Mouse (Mus musculus) mesoderm, embryonic 11.5 days (tissue): ENCODE results near the gene Ankrd54.
"Not testable (repeated sequence)": the region's sequence is repeated elsewhere in the genome, so short reads cannot be mapped to it uniquely, and the experiment has no call there.

Experiments used
- DNase-seq: peaks from one replicate; pipeline ENCODE4 v3.0.0-alpha.2; 2012; ENCODE audit warnings: low read depth, low spot score

Ankrd54 gene

DNA sequence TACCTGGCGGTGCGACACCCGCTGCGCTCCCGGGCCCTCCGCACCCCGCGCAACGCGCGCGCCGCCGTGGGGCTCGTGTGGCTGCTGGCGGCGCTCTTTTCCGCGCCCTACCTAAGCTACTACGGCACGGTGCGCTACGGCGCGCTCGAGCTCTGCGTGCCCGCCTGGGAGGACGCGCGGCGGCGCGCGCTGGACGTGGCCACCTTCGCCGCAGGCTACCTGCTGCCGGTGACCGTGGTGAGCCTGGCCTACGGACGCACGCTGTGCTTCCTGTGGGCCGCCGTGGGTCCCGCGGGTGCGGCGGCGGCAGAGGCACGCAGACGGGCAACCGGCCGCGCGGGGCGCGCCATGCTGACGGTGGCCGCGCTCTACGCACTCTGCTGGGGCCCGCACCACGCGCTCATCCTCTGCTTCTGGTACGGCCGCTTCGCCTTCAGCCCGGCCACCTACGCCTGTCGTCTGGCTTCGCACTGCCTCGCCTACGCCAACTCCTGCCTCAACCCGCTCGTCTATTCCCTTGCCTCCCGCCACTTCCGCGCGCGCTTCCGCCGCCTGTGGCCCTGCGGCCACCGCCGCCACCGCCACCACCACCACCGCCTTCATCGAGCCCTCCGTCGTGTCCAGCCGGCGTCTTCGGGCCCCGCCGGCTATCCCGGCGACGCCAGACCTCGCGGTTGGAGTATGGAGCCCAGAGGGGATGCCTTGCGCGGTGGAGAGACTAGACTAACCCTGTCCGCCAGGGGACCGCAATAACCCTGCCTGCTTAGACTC lies 19.8 kb downstream of the Ankrd54 start:
- DNase-seq: peak; percentile 37

DNA sequence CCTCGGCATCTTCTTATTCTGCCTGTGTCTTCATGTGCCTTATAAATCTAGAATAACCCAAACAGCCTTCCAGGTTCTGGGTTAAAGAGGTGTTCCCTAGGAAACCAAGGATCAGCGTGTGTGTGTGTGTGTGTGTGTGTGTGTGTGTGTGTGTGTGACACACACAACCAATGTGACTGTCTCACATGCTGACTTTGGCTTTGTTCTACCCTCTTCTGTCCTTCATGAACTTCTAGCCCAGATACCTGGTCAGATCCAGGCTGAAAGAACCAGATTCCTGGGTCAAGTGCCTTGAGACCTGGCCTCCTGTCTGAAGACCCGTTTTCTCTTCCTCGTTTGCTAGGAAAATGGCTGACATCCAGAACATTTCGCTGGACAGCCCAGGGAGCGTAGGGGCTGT lies 21.1 kb downstream of the Ankrd54 start, which contains the start of gene Galr3:
Gene Galr3, plus strand, starts transcription at position 301 of the 400 bp plus-strand sequence.
- no peak for DNase-seq

DNA sequence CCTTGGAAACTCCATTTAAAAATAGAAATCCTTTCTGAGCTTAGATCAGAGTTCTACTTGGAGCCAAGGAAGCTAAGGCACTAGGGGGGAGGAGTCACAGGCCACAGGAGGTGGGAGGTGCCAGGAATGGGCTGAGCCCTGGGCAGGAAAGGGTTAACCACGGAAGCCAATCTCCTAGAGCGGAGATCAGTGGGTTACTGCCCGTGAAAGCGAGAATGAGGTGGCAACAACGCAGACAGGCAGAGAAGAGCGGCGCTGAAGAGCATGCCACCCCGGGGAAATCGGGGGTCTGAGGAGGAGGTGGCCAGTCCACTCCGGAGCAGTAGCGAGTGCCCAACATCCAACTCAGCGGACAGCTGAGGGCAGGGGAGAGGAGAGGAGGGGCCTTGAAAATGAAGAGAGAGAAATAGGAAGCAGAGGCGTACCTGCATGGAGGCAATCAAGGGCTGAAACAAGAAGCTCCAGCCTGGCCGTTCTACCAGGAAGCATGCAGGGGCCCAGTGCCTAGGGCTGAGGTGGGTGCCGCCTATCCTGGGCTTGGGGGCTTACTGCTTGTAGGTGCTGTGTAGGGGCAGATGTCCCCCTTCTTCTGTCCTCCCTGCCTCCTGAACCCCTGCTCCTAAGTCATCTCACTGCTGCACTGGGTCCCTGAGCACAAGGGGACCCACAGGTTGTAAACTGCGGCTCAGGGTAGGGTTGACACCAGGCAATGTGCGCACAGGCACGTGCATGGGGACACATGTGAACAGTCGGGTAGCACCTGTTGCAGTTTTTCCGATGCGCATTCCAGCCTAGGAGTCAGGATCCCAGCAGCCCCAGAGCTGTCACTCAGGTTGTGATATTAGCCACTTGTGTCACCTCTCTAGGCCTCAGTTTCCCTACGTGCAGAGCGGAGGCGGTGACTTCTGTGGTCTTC lies 21.9 kb downstream of the Ankrd54 start:
- DNase-seq: no peak

DNA sequence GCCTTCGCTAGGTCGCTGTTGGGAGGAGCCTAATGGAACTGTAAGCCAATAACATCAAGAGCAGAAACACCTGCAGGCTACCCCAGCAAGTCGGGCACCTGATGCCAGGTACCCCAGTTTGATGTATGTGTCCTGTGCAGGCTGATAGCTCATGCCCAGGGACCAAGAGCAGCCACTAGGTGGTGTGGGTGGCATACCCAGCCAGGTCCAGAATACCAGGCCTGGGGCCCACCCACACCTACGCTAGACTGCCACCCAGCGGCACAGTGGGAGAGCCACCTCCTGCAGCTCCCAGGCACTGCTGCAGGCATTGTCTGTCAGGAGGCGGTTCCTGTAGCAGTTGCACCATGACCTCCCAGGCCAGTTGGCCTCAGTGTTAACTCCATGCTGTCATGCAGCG lies 23.8 kb downstream of the Ankrd54 start:
- peak; percentile 75 for DNase-seq

DNA sequence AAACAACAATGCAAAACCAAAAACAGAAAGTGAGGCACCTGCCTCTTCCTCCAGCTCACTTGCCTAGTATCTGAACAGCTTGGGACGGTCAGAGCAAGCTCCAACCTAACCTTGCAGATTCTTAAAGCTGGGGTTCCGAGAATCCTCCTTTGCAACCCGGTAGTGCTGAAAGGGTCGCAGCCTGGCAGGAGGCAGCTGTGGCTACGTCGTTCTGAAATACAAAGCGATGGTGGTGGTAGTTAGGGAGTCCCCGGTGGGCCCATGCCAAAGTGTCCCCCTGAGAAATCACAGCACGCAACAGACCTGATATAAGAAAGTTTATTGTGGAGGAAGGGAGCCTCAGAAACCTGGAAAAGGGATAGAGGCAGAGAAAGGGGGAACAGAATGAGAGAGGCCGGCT lies 24.4 kb downstream of the Ankrd54 start:
- no peak for DNase-seq

DNA sequence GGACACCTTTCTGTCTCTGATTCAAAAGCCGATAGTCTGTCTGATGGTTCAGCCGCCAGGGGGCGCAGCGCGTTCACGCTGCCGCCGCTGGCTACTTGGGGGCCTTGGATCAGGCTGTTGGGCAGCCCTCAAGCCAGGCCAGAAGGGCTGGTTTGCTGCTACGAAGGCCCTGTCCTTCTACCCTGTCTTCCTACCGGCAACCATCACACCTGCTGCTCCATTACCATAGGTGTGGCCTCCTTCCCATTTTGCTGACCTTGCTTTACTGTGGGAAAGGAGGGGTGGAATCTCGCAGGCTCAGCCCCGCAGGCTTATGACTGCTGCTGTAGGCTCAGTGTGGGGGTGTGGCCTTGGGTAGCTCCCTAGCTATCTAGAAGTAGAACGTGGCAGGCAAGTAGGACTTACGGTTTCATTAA lies 24.8 kb downstream of the Ankrd54 start:
- peak; percentile 82 for DNase-seq

DNA sequence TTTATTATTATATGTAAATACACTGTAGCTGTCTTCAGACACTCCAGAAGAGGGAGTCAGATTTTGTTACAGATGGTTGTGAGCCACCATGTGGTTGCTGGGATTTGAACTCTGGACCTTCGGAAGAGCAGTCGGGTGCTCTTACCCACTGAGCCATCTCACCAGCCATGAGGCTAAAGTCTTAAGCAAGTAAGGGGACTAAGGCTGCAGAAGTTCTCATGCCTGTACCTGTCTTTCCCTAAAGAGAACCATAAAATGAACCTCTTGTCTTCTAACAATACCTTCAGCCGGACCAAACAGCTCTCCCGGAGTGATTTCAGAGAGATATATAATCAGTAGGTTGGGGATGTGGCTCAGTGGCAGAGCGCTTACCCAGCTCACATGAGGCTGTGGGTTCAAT lies 30.8 kb downstream of the Ankrd54 start:
- DNase-seq: not testable (repeated sequence)

DNA sequence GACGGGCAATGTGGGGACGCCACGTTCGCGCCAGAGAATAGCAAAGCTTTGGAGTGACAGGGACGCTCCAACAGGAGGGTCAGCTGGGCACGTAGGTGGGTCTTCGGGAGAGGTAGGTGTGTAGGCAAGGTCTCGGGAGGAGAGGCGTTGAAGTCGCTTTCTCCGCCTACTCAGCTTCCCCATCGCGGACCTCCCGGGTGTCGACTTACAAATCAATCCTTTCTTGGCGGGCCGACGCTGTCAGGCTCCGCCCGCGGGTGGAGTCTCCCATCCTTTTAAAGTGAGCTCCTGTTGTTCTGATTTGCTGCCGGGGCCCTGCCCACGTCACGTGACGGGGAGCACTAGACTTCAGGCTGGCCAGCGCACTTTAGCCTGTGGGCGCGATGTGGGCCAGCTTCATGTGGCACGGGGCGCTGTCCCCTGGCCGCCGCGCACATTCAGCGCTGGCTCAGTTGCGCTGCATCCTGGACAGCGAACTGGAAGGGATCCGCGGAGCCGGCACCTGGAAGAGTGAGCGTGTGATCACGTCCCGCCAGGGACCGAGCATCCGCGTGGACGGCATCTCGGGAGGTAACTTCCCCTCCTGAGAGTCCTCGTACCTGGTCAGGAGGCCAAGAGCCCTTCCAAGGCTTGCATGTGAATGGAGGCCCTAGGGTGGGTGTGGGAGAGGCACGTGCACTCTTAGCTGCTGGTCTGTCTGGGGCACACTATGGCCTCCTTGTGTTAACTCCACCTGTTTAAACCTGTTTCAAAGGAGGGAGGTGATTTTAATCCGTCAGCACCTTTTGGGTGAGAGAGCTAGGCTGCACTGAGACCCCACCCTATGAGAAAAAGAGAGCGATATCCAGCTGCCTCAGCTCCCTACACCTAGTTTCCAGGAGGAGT lies 31.9 kb downstream of the Ankrd54 start:
- DNase-seq: peak; percentile 96

DNA sequence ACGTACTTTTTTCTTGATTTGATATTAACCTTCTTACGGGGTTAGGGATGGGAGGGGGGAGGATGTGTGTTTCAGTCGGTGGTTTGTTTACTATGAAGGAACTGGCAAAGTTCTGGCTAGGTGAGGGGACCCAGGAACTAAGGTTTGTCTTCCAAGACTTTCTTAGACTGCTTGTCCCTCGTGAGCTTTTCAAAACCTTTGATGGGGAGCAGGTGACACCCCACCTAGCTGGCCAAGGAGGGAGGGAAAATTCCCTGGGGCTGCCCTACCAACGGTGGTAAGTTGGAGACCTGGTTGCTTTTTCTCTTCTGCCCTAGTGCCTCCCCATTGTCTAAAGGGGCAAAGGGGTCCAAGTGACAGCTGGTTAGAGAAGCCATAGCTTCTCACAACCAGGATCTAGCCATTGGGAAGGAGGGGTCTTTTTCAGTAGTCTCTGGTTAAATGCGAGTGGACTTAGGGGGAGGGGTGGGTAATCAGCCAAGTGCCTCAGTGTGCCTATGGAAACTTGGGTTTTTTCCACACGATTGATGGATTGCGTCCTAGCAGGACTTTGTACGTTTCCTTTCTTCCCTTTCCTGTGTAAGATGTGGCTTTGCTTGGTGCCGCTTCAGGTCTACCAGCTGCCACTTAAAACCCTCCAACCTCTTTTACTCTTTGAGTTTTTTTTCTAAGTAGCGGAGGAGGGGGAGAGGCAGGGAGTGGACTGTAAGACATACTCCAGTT lies 33.0 kb downstream of the Ankrd54 start:
- DNase-seq: no peak

DNA sequence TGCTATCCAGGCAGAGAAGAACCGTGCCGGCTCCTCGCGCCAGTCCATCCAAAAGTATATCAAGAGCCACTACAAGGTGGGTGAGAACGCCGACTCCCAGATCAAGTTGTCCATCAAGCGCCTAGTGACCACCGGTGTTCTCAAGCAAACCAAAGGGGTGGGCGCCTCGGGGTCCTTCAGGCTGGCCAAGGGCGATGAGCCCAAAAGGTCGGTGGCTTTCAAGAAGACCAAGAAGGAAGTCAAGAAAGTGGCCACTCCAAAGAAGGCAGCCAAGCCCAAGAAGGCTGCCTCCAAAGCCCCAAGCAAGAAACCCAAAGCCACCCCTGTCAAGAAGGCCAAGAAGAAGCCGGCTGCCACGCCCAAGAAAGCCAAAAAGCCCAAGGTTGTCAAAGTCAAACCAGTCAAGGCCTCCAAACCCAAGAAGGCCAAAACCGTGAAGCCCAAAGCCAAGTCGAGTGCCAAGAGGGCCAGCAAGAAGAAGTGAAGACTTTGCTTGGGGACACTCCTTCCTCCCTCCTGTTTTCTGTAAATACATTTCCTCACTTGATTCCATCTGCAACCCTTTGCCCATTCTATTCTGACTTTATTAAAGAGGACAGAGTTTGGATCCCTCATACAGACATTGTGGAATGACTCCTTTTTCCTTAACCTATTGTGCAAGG lies 33.7 kb downstream of the Ankrd54 start:
- DNase-seq: no peak

DNA sequence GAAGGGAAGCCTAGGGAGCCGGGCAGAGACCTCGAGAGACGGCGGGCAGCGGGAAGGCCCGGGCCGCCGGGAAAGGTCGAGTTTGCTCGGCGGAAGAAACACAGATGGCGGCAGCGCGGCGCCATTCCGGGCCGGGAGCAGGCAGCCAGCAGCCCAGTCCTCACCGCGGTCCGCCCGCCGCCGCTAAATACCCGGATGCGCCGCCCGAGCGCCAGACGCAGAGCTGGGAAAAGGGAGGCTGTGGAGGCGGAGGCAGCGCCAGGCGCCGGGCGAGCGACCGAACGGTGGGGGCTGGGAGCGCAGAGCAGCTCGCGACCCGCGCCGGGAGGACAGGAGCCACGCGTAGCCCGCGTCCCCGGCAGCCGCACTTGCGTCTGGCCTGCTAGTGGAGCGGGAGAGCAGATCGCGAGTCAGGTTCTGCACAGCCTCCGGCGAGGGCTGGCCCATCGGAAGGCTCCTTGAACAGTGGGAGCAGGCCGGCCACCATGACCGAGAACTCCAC lies 34.4 kb downstream of the Ankrd54 start, which contains the start of gene H1f0:
Gene H1f0, plus strand, starts transcription at position 214 of the 502 bp plus-strand sequence.
- peak; percentile 92 for DNase-seq

DNA sequence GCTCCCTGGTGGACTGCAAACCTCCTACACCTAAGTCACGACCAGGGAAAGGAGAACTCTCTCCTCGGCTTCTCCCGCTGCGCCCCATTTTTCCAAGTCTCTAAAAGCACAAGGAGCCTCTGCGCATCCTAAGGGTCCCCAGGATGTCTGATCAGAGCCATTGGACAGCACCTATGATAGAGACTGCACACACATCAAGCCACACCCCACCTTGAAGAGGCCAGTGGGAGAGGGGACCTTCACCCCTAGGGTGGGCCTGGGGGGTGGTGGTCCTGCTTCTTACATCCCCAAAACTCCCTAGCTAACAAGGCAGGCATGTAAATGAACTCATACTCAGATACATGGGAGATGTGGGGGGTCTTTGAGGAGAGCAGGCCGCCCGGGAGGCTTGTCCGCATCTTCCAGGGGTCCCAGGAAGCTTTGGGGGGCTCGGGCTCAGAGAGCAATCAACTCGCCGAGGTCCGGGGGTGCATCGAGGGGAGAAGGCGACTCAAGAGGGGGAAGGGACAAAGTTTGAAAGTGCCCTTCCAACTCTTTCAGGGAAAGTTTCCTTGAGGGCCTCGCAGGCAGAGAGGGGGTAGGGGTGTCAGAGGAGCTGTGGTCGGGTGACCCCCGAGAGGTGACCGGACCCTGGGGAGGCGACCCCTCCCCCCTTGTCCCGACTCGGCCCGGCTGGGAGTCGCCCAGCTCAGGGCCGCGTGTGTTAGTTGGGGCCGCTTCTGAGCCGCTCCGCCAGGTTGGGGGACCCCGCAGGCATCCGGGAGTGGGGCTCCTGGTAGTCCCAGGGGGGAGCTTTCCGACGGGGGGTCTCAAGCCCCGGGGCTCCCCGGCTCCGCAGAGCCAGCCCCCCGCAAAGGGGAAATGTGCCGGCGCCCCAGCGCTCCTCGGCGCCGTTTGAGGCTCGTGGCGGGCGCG lies 35.1 kb downstream of the Ankrd54 start:
- no peak for DNase-seq

DNA sequence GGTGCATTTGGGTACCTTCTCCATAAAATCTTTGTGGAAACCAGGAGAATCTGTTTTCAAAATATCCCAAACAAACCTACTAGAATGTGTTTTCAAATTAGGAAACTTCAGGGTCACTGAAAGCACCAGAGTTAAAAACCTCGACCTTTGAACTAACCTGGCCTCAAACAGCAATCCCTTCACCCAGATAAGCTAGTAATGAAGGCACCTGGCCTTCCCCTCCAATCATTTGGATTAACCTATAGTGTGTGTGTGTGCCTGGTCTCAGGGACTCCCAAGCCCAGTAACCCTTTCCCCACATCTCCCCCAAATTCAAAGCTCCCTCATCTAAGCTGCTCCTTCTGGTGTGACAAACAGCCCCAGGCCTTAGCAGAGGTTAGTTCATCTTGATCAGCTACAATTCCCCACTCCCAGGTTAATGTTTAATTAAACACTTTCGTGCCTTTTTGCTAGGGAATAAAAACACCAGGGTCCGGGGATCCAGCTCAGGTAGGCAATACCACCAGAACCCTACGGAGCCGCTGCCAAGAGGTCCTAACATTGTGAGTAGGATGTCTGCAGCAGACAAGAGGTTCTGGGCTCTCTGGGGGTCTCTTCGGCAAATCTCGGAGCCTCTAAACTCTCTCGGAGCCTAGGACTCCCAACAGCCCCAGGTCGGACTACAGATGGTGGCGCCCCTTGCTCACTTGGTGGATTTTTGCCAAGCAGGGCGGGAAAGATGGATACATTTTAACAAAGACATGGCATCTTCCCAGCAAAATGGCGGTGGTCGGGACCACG lies 36.0 kb downstream of the Ankrd54 start:
- DNase-seq: no peak

DNA sequence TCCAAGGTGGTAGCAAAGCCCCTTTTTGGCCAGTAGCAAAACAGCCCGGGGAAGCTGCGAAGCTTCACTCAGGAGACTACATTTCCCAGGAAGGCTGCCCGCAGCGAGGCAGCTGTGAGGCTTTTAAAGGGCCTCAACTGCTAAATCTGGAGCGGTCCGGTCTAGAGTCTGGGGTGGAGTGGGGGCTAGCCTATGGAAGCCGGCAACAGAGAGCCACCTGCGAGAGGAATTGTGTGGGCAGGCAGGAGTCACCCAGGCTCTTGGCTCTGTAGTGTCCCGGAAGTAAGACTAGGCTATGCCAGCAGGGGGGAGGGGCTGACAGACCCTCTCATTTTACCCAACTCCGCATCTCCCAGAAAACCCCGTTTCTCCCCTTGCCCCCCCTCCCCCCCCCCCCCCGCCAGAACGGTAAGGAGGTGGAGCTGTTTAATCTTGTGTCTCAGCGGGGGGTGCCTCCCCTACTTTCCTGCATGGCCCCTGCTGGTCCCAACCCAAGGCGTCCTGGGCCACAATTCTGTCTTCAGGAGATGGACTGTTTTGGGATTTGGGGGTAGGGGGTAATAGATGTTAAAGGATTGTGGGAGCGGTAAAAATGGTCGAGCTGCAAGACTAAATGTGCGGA lies 36.9 kb downstream of the Ankrd54 start:
- no peak for DNase-seq

DNA sequence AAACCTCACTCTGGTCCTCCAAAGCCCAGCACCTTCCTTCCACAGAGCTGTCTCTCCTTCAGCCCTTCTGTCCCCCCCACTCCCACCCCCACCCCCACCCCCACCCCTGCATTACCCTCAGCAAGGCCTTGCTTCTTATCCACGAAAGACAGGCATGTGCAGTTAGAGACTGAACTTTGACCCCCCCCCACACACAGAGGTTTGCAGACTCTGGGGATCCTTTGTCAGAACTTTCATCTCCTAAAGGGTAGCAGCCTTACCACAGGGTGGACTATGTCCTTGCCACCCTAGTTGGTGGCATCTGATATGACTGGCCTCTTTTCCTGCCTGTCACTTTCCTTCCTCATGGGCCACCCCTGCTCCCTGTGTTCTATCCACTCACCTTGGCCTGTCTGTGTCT lies 39.3 kb downstream of the Ankrd54 start:
- DNase-seq: no peak

DNA sequence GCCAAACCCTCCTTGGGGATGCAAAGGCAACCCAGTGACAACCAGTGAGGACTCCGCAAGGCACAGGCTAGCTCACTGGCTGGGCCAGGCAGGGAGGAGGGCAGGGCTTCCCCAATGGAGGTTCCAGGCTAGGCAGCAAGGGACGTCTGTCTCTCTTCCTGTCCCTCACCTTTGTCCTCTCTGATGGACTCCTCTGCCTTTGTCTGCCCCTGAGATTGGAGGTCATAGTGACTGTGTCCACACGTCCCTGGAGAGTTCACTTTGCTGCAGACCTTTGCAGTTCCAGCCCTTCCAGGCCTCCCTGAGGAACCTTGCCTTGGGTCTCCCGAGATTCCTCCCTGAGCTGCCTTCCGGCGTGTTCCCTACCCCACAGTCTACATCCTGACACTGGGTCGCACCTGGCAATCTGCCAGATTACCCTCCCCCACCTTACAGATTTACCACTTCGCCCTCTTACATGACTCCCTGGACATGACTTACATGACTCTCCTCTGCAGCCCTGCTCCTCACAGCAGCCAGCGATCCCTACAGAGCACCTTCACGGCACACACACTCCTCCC lies 39.9 kb downstream of the Ankrd54 start:
- no peak for DNase-seq

DNA sequence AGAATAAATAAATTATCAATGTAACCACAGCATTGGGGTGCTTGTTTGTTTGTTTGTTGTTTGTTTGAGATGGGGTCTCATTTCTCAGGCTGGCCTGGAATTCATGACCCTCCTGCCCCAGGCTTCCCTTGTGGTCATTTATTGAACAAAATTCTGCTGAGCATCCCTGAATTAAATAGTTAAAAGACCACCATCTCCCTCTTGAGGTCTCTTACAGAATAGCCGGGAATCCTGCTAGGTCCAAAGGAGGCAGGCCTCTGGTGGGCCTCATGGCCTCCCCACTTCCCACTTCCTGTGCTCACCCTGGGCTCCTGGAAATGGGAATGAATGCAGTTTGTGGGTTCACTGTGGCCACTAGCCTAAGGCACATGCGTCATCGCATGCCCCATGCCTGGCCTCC lies 43.8 kb downstream of the Ankrd54 start:
- DNase-seq: no peak
